Mouse (Mus musculus): ENCODE data around the gene Ptprr.

The Ptprr gene

DNA sequence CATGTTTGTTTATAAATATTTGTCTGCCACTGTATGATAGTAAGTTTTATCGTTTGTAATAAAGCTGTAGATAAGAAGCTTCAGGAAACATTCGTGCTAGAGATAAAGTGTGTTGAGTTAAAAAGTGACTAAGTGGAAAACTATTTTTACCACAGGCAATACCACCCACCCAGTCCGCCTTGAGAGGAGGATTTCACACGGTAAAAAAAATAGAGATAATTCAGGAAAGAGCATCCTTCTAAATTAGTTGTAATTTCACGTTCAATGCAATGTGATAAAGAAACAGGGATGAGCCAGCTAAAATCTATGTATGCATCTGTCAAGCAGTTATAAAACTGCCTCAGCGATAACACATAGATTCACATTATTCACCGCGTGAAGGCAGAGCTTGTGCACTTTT lies 99.0 kb downstream of the Ptprr start:
- DNase-seq (ENCODE audit: low spot score), result no peak

DNA sequence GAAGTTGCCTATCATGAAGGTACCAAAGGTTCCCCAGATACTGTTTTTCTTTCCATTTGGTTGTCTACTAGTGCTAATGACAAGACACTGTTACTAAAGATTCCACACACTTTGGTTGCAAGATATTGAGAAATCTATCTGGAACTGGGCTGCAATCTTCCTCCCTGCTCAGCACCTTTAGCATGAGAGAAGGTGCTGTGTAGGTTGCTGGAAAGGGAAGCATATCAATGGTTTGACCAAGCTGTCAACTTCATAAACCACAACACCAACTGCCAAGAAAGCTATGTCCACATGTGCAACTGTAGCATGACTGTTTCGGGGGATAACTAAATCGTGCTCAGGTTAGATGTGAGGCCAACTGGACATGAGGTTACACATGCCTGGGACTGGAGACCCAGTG lies 103.5 kb downstream of the Ptprr start:
- no peak for DNase-seq (ENCODE audit: low spot score)

DNA sequence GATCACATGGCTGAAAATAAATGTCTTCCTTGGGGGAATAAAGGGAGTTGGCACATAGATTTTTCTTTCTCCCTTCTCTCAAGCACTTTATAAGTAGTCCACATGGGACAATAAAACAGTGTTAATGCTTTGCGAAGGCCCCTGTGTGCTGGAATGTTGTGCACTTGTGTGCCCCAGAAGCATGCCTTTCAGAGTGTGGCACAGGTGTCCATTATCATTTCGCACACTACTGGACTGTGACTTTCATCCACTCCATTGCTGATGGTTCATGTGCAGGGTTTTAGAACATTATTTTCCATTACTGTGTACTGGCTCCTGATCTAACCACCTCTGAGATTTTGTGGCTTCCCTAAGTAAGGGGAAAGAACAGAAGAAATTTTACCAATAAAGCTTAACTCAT lies 105.8 kb downstream of the Ptprr start:
- no peak for DNase-seq (ENCODE audit: low spot score)

DNA sequence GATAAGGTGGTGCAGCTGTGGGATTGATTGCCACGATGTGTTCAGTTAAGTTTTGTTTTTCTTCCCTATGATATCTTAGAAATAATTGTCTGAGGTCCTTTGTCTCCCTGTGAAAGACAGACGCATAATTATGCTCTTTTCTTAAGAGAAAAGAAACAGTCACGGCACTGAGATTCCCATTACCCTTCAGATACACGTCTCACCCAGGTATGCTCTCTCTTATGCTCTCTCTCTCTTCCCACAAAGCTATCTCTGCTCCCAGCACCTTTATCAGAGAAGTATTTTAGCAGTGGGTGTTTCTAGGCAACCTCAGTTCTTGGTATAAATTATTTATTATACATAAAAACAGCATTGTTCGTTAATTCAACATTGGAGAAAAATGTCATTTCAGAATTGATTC lies 107.4 kb downstream of the Ptprr start:
- no peak for DNase-seq (ENCODE audit: low spot score)

DNA sequence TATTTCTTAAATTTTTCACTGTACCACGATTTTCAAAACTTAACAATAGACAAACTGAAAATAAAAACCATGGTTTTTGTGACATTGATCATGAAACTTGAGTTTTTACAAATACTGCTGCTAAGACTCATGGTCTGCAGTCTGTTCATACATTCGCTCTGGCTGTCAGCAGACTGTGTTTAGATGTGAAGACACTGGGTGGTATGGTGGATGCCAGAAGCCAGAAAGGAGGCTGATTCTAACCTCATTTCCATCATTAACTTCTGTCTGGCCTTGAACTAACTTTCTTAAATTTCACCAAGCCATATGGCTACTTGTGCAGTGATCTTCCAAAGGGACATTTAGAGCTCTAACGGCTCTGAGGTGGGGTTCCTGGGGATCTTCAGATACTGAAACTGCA lies 112.4 kb downstream of the Ptprr start:
- DNase-seq (ENCODE audit: low spot score), result no peak

DNA sequence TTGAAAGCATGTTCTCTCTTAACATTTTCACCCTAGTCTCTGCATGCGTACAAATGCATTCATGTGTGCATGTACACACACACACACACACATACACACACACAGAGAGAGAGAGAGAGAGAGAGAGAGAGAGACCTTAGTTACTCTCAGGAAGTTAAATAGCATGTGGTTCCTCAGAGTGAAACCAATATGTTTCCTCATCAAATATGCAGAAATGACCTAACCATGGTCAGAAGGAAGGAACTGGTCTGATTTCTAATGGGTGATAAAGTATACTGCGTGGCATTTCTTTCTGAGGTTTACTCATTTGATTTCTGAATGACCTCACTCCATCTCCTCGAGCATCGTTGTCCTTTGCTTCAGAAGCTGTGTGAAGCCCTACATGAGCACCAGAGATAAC lies 113.2 kb downstream of the Ptprr start:
- no peak for DNase-seq (ENCODE audit: low spot score)

DNA sequence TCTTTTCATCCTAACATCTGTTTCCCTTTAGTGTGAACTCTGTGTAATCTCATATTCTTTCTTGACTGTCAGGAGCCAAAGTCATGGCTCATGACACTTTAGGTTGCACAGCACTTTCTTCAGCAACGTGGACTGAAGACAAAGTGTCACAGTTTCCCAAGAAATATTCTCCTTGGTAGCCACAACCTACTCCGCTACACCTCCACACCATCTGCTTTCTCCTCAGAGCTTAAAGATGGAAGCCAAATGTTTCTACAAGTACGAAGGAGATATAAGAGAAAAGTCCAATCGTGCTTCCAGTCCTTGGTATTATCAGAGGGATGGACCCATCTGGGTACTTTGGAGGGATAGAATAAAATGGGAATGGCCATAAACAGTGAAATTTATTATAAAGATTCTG lies 114.2 kb downstream of the Ptprr start:
- no peak for DNase-seq (ENCODE audit: low spot score)

DNA sequence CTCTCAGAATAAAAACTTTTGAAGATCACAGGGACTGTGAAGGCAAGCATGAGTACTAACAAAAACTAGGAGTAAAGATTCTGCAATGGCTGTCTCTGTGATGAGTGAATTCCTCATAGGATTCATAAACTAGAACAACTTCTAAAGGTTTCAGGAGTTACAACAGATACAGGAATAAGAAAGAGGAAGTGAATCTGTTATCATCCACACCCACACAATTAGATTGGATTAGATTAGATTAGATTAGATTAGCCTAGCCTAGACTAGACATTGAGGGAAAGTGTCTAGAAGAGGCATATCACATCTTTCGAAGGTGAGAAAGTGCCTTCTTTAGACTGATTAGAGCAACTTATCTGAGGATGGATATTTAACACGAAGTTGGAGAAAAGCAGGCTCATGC lies 117.2 kb downstream of the Ptprr start:
- DNase-seq (ENCODE audit: low spot score), result no peak

DNA sequence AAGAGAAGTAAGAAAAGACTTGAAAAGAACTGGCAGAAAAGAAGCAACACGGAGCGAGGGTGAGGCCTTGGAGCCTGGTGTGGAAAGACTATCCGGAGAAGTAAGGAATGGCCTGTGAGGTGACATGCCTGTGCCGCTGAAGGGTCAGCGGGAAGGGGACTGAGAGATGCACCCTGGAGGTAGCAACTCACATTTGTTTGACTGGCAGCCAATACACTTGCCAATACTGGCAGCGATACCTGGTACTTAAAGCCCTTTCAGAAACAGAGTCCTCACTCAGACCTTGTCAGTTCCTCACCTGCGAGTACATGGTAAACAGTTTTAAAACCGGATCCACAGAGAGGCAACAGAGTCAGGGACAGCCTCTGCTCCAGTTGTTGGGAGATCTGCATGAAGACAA lies 122.2 kb downstream of the Ptprr start:
- DNase-seq (ENCODE audit: low spot score), result no peak

DNA sequence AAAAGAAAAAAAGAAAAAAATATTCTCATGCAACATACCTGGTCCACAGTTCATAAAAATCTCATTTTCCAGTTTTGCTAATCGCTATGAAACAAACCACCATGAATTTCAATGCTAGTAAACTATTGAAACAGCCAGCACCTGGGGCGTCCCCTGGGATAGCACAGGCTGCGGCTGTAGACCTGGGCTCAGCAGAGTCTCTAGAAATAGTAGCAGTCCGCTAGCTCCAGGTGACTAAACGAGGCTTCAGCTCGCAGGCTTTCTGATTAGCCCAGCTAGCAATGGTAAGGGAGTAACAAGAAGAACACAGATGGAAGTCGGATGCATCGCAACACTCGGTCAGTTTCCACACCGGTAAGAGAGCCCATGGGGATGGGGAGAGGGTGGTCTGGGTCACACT lies 125.7 kb downstream of the Ptprr start:
- no peak for DNase-seq (ENCODE audit: low spot score)

DNA sequence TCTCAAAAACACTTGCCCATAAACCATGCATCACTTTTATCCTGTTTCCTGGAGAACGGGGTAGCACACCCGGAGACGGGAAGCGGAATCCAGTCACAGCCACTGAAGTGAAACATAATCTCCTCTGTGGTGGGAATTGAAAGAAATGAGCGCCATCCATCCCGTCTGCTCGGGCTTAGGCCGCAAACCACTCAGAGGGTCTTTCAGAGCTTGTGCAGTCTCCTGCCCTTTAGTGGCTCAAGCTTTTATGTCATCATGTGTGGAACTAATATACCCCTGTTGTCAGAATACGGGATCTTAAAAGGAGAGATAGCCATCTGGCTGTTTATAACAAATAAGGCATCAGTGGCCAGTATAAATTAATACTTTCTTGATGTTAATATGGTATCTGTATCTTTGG lies 128.1 kb downstream of the Ptprr start:
- no peak for DNase-seq (ENCODE audit: low spot score)

DNA sequence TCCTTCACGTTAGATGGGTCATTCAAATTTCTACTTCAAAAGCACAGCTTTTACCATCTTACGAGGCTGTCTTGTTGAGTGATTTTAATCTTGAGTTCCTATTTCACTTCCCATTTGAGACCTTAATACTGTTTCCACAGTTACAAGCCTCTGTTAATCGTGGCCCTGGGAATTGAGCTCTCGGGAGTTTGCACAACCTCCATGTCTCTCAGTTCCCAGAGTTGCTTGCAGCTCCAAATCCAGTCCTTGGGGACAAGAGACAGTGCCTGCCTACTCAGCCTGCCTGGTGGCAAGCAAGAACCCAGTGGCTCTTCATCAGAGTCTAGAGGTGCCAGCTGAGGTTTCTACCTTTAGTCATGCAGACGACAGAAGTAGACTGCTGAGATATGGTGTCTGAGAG lies 136.7 kb downstream of the Ptprr start:
- DNase-seq (ENCODE audit: low spot score), result no peak

DNA sequence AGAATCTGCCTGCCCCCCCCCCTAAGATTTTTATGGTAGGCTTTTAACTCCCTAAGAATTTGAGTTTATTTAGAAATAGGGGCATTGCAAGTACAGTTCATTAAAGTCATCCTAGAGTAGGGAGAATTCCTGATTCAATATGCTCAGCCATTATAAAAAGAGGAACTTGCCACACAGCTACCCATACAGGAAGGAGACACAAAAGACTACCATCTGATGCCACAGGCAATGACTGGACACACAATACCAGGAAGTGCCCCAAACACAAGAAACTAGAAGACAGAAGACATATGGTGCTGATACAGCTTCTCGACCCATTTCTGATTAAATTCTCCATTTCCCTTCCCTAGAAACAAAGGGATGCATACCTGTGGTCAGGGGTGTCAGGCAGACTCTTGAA lies 138.7 kb downstream of the Ptprr start:
- no peak for DNase-seq (ENCODE audit: low spot score)

DNA sequence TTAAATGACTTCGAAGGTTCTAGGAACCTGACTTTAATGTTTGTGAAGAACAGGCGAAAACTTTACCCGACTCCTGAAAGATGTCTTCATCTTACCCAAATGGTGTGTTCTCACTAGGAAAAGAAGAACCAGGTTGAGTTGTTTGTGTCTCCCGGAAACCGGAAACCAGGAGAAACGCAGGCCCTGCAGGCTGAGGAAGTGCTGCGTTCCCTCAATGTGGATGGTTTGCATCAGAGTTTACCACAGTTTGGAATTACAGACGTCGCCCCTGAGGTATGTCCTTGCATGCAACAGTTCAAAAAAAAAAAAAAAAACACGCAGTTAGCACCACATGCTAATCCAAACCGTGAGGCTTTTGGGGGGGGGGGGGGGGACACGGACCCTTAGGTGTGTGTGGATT lies 144.3 kb downstream of the Ptprr start:
- DNase-seq (ENCODE audit: low spot score), result no peak

DNA sequence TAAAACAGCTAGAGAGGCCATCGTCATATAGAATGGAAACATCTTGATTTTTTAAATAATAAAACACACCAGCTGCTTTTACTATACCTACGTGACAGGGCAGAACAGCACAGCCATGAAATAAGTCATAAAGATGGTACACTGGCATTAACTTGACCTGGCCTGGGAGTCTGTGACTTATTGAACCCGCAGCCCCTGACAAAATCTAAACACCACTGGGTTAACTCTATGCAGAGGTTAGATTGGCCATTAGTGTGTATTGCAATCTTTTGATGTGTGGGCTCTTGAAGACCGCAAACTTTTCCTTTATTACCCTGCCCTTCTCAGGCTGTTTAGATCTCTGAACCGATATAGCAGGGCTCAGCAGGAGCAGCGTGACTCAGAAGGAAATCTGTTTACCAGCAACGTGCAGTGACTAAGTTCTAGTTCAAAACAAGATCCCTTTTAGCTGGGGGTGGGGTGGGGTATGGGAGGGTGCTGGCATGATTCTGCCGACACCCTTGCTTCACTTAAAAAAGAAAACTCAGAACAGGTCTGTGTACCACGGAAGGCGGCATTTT lies 157.4 kb downstream of the Ptprr start:
- DNase-seq (ENCODE audit: low spot score), result no peak

DNA sequence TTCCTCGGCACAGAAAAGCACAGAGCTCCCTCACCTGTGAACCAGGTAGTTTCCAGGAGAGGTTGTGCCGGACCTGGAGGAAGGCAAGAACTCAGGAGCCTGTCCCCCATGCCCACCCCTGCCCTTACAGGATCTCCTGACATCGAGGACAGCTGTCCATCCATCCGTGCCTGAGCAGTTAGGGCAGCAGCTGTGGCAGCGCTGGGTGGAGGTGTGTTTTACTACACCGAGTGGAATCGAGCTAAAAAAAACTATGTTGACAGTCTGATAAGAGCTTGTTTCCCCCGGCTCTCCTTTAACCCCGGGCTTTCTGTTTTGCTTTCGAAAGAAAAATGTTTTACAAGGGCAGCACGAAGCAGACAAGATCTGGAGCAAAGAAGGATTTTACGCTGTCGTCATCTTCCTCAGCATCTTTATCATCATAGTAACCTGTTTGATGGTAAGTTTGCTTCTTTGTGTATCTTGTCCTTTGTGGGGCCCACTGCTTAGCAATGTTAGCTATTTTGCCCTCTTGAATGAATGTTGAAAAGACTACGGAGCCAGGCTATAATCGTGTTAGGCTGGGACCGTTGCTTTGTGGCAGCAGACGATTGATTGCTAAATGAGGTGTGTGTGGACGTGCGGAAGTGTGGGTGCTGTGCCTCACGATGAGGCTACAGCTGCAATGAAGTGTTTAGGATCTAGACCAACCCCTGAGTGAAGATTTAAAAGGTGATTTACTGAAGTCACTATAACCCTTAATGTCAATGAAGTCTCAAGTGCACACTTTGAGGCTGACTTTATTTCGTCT lies 159.6 kb downstream of the Ptprr start:
- no peak for DNase-seq (ENCODE audit: low spot score)

DNA sequence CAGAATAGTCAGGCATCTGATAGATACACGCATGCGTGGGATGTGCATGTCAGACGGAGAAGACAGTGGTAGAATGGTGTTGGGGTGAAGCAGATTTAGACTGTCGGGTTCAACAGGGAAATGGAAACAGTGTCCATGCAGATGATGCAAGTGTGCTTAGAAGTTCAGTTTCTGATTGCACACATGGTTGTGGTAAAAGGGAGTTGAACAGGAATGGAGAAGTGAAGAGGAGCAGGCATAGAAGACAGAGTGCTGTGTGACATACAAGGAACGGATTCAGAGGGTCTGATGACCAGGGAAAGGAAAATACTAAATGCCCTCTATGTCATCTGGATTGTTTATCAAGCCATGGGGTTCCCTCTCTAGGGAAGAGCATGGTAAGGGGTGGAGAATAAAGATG lies 163.2 kb downstream of the Ptprr start:
- DNase-seq (ENCODE audit: low spot score), result no peak

DNA sequence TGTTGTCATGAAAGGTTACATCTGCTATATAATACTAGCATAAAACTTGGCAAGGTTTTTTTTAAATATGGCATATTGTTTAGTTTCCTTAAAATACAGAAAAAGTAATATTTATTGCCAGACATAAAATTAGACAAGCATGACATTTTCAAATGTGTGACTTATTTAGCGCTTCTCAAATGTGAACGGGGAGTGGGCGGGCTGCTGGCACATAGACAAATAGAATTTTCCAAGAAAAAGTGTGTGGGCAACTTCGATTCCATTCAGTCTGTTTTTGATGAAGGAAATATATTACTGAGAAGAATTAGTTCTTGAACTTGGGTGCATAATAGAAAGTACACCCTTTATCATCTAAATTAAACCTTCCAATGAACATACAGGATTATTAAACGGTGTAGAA lies 164.2 kb downstream of the Ptprr start:
- no peak for DNase-seq (ENCODE audit: low spot score)

DNA sequence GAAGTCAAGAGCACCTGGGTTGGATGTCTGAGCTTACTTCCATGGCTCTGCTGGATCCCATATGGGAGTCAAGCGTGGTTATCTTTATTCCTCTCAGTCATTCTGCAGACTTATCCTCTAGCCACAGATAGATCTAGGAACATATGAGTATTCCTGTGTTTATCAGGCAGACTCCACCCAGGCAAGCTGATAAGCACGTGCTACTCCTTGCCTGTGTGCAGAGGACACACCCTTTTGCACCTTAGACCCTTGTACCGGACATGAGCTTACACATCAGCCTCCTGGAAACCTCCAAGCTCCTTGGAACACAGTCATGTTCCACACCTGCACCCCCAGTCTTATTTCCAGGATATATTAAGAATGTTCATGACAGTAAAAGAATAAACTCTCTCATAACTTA lies 165.2 kb downstream of the Ptprr start:
- no peak for DNase-seq (ENCODE audit: low spot score)

DNA sequence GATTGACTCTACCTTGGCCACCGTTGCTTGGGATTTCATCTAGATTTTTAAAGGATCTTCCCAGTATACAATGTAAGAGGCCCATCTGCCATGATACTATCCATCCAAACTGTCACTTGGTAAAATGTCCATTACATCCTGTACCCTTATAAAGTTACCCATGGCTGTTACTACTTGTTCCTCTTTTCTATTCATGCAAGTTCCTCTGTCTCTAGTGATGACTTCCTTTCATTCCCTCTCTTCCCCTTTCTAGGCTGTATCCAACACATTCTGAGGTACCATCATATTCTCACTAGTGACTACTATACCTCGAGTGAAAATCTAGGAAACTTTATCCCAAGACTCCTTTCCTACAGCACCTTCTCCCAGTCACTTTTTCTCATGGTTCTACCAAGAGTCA lies 173.7 kb downstream of the Ptprr start:
- DNase-seq (ENCODE audit: low spot score), result no peak

DNA sequence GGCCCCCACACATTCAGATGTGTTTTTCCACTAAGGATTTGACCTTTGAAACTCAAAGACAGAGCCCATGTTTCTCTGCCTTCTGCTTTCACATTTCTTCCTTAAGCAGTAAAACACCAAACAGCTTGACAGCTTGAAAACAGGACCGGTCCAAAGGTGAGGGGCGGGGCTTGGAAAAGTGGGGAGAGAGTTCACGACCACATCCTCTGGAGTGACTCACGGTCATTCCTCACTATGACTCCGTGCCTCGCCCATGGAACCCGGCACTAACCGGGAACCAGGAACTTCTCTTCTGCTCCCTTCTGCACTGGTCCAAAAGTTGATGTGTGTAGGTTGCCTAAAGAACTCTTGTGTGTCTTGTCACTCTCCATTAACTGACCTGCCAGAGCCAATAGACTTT lies 174.3 kb downstream of the Ptprr start:
- peak; percentile 43 for DNase-seq (ENCODE audit: low spot score)

DNA sequence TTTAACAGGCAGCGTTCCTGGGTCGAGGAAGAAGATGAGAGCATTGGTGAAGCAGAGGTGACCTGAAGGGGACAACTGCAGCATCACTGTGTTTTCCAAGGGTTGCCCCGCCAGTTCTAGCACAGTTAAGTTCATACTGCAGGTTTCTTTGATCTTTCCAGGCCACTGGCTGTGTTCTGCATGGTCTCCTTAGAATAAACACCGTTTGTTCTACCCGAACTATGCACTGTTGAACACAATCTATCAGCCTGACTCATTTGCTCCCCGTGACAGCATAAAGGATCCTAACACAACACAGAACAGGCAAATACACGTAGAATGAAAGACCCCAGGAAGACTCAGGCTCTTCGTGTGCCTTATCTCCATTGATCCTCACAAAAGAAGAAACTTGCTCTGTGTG lies 176.4 kb downstream of the Ptprr start:
- DNase-seq (ENCODE audit: low spot score), result no peak

DNA sequence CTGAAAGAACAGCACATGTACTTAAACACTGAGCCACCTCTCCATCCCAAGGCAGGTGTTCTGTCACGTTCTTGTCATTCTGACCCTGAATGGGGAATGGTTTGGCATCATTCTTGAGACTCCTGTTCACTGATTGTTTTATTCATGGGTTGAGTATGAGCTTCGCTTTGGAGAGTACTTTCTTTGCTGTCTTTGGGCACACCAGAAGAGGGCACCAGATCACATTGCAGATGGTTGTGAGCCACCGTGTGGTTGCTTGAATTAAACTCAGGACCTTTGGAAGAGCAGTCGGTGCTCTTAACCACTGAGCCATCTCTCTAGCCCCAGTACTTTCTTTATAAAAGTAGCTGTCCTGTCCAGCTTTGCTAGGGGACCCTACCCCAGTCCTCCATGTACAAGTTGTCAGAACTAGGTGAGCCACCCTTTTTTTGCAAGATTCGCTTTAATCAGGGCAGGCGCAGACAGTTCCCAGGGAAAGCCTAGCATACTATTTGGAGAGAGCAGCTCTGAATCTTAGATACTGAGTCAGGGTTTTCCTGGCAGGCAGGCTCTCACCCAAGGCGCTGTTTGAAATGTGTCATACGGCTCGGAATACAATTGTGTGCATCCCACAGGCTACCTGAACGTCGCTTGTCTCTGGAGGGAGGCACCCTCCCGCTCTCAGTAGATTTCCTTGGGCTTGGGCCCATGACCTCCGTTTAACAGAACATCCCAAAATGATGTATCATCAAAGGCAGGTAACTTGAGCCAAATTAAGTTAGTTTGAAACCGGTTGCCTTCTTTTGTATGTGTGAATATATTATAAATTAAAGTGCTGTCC lies 178.8 kb downstream of the Ptprr start:
- DNase-seq (ENCODE audit: low spot score), result no peak
